Mouse (Mus musculus): ENCODE measurements around the gene Cald1.

GRCm38 (mm10) chr6:34674416-34674815, 76.1 kb downstream of the Cald1 start:
- TF ChIP-seq EP300 (IDR thresholded peaks at IDR 0.05; ENCODE audit: insufficient read depth, low read depth, low read length) (no peak), CTCF (IDR thresholded peaks at IDR 0.05; ENCODE audit: low read depth, low read length) (no peak)

Measured in ES-Bruce4 (cell line).